In genomic region chr11:46522719-46523118, GRCm38 (mm10) we compare ENCODE assay signal across 13 mouse cellular contexts. TPM values are rescaled to one million over a fixed set of nuclear protein-coding genes. Genes with fewer than 3 reads are reported as not detected.
A peak's percentile ranks its signal among the peaks of the same experiment; 100 is the strongest.
DNase-seq lines count a peak whose midpoint lies in the region; ATAC-seq and TF ChIP-seq lines count a peak whose summit lies in the region.
"Had no signal": no experiment of that assay in that cellular context is flagged by ENCODE, and none has a peak within 500 bp of the region (broad histone marks: within the 10 kb centered on the region; RNA-seq: fewer than 3 reads in every experiment).

No protein-coding gene starts in this region.

- H3K27ac ChIP-seq in intestine, postnatal 0 days (ENCODE audit: low read depth, low read length) = no peak overlapping the region
- no peak overlapping the region for H3K27ac ChIP-seq in intestine, embryonic 15.5 days
- no peak overlapping the region for H3K27ac ChIP-seq in embryonic fibroblast, embryonic 13.5 days (ENCODE audit: insufficient read depth, low read length)
- H3K27ac ChIP-seq: heart, embryonic 15.5 days; neural tube, embryonic 12.5 days had no signal

- H3K36me3 ChIP-seq in intestine, postnatal 0 days (ENCODE audit: control insufficient read depth, insufficient read depth) = no peaks in the 10 kb centered on the region
- H3K36me3 ChIP-seq in intestine, embryonic 15.5 days = no peaks in the 10 kb centered on the region
- H3K36me3 ChIP-seq: heart, embryonic 15.5 days; neural tube, embryonic 12.5 days had no signal

- peak; percentile 12 for DNase-seq in thymus, postnatal 14 days
- DNase-seq in thymus, postnatal 10 days (ENCODE audit: low spot score in 2 of 2) = no peak
- peak; percentile 28 for DNase-seq in thymus, postnatal 4 days
- no peak for DNase-seq in adipocyte (ENCODE audit: low spot score)
- no peak for DNase-seq in layer of hippocampus, adult 11-12 months (ENCODE audit: low spot score)

- WGBS in intestine, postnatal 0 days = 81% methylated on average over 3 of the region's 3 CpGs
- 72% methylated on average over 3 of the region's 3 CpGs for WGBS in intestine, embryonic 15.5 days

- H3K4me1 ChIP-seq in intestine, postnatal 0 days (replicated peaks; ENCODE audit: control insufficient read depth, insufficient read depth, low read length) = no peaks in the 10 kb centered on the region
- H3K4me1 ChIP-seq in intestine, embryonic 15.5 days (replicated peaks) = no peaks in the 10 kb centered on the region
- H3K4me1 ChIP-seq in embryonic fibroblast, embryonic 13.5 days (ENCODE audit: control insufficient read depth, insufficient read depth, low read length) = no peaks in the 10 kb centered on the region
- H3K4me1 ChIP-seq: heart, embryonic 15.5 days; neural tube, embryonic 12.5 days had no signal

- no peaks in the 10 kb centered on the region for H3K27me3 ChIP-seq in intestine, postnatal 0 days (replicated peaks; ENCODE audit: control insufficient read depth, insufficient read depth, low read length)
- H3K27me3 ChIP-seq in intestine, embryonic 15.5 days (replicated peaks) = no peaks in the 10 kb centered on the region
- H3K27me3 ChIP-seq: heart, embryonic 15.5 days; neural tube, embryonic 12.5 days had no signal

- H3K9me3 ChIP-seq in intestine, postnatal 0 days (ENCODE audit: control insufficient read depth) = no peaks in the 10 kb centered on the region
- H3K9me3 ChIP-seq in intestine, embryonic 15.5 days = no peaks in the 10 kb centered on the region
- H3K9me3 ChIP-seq: heart, embryonic 15.5 days; neural tube, embryonic 12.5 days had no signal

- TF ChIP-seq CTCF in intestine, postnatal 0 days (IDR thresholded peaks at IDR 0.05; ENCODE audit: low read depth) = peak; percentile 48
- 0 out of 2 replicates have a peak, but pooled peaks have one; percentile 1 for TF ChIP-seq CTCF in embryonic fibroblast, embryonic 13.5 days (IDR thresholded peaks at IDR 0.05; ENCODE audit: borderline replicate concordance, insufficient read depth, low read length)

- H3K4me3 ChIP-seq in intestine, postnatal 0 days (ENCODE audit: low read depth, low read length) = no peak overlapping the region
- no peak overlapping the region for H3K4me3 ChIP-seq in intestine, embryonic 15.5 days (replicated peaks)
- no peak overlapping the region for H3K4me3 ChIP-seq in embryonic fibroblast, embryonic 13.5 days (ENCODE audit: insufficient read depth, low read length)
- H3K4me3 ChIP-seq: heart, embryonic 15.5 days; neural tube, embryonic 12.5 days had no signal

- ATAC-seq in intestine, postnatal 0 days = no peak
- ATAC-seq in intestine, embryonic 15.5 days = no peak

- no peak overlapping the region for H3K9ac ChIP-seq in intestine, postnatal 0 days (ENCODE audit: low read depth, low read length)
- no peak overlapping the region for H3K9ac ChIP-seq in intestine, embryonic 15.5 days
- H3K9ac ChIP-seq: heart, embryonic 15.5 days; neural tube, embryonic 12.5 days had no signal

- no peak for TF ChIP-seq POLR2A in embryonic fibroblast, embryonic 13.5 days (IDR thresholded peaks at IDR 0.05; ENCODE audit: low read depth, low read length)

- H3K4me2 ChIP-seq in intestine, postnatal 0 days (replicated peaks; ENCODE audit: low read depth) = no peak overlapping the region
- no peak overlapping the region for H3K4me2 ChIP-seq in intestine, embryonic 15.5 days (replicated peaks)
- H3K4me2 ChIP-seq: heart, embryonic 15.5 days; neural tube, embryonic 12.5 days had no signal

RNA-seq across cellular contexts. Expression of gene Gm12169, which starts 1.3 kb away (rescaled TPM):
- not detected in 2 replicates for polyA plus RNA-seq in intestine, postnatal 0 days (2015; fragmentation: Nextera tagmentation; extraction: Ambion mirVana)
- not detected in 2 replicates for polyA plus RNA-seq in intestine, embryonic 15.5 days (2015; fragmentation: Nextera tagmentation; extraction: Ambion mirVana)
- polyA plus RNA-seq in embryonic fibroblast, embryonic 13.5 days (2011; ENCODE audit: insufficient read length, low read depth, missing spikeins) = not detected in 2 replicates
- polyA plus RNA-seq: frontal cortex, adult 2 months; heart, embryonic 15.5 days; lung, embryonic 16.5 days; neural tube, embryonic 12.5 days; small intestine, adult 2 months had no signal

RNA-seq across cellular contexts. Expression of gene BC053393, which starts 48.6 kb away (rescaled TPM):
- not detected in 2 replicates for polyA plus RNA-seq in intestine, postnatal 0 days (2015; fragmentation: Nextera tagmentation; extraction: Ambion mirVana)
- polyA plus RNA-seq in intestine, embryonic 15.5 days (2015; fragmentation: Nextera tagmentation; extraction: Ambion mirVana) = not detected in 2 replicates
- not detected in 2 replicates for polyA plus RNA-seq in embryonic fibroblast, embryonic 13.5 days (2011; ENCODE audit: insufficient read length, low read depth, missing spikeins)
- polyA plus RNA-seq: lung, embryonic 16.5 days; neural tube, embryonic 12.5 days; small intestine, adult 2 months had no signal

Comparison
In these comparisons a context has a peak if more than half of its experiments do, and no peak if none do; other contexts are left out.
1. DNase-seq: peak in thymus, postnatal 14 days (single experiment) and thymus, postnatal 4 days (single experiment); none in thymus, postnatal 10 days (0 of 2), adipocyte (single experiment) and layer of hippocampus, adult 11-12 months (single experiment).